Mouse (Mus musculus): ENCODE results near the gene BC067074. TPM values are rescaled to one million over a fixed set of nuclear protein-coding genes. Genes with fewer than 3 reads are reported as not detected.

BC067074 gene
- polyA plus RNA-seq, 1 experiment from 2014 or later, result 2.0 TPM

GRCm38 (mm10) chr13:113421472-113421871, 128.5 kb downstream of the BC067074 start:
- Histone ChIP-seq H3K36me3 (no peaks in the 10 kb centered on the region), H3K27ac (replicated peaks) (no peak overlapping the region), H3K9ac (replicated peaks) (no peak overlapping the region), H3K9me3 (no peaks in the 10 kb centered on the region), H3K4me2 (replicated peaks) (no peak overlapping the region), H3K4me1 (no peaks in the 10 kb centered on the region), H3K4me3 (no peak overlapping the region), H3K27me3 (no peaks in the 10 kb centered on the region)
- 75% methylated on average over 3 of the region's 3 CpGs for WGBS
- no peak for ATAC-seq (ENCODE audit: low FRiP score, low read depth)

DNA sequence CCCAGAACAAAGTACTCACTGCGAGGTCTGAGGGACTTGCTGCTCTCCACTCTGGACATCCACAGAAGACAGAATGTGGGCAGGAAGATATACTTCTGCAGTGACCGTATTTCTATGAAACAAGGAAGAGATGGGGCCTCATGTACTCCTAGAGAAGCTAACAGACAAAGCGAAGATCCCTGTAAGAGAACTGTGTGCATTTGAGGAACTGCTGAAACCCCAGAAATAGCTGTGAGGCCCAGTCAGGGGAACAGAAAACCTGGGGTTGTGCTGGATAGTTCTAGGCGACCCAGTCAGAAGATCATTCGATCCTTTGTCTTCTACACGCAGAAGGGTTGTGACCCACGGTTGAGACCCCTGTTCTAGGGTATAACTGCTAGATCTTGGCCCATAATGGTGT, 130.9 kb downstream of the BC067074 start:
- no peak overlapping the region for H3K9ac ChIP-seq (replicated peaks)
- WGBS, result 91% methylated on average over 7 of the region's 7 CpGs
- no peaks in the 10 kb centered on the region for H3K36me3 ChIP-seq
- H3K9me3 ChIP-seq, result no peaks in the 10 kb centered on the region
- no peak for ATAC-seq (ENCODE audit: low FRiP score, low read depth)
- no peaks in the 10 kb centered on the region for H3K27me3 ChIP-seq
- H3K4me1 ChIP-seq, result no peaks in the 10 kb centered on the region
- H3K27ac ChIP-seq (replicated peaks), result no peak overlapping the region
- H3K4me2 ChIP-seq (replicated peaks), result no peak overlapping the region
- H3K4me3 ChIP-seq, result no peak overlapping the region

GRCm38 (mm10) chr13:113425907-113426306, 132.9 kb downstream of the BC067074 start:
- no peak for ATAC-seq (ENCODE audit: low FRiP score, low read depth)
- H3K4me3 ChIP-seq, result no peak overlapping the region

More at GRCm38 (mm10) chr13:113425907-113426306, 132.9 kb downstream of the BC067074 start:
- no peak overlapping the region for H3K4me2 ChIP-seq (replicated peaks)
- no peak overlapping the region for H3K9ac ChIP-seq (replicated peaks)
- no peaks in the 10 kb centered on the region for H3K27me3 ChIP-seq
- H3K27ac ChIP-seq (replicated peaks), result no peak overlapping the region
- 97% methylated on average over 4 of the region's 4 CpGs for WGBS
- no peaks in the 10 kb centered on the region for H3K4me1 ChIP-seq
- H3K9me3 ChIP-seq, result no peaks in the 10 kb centered on the region
- no peaks in the 10 kb centered on the region for H3K36me3 ChIP-seq

Other genes starting within 250 kb of the BC067074 start
- 97.4 and 102 TPM in 2 replicates for gene Gpx8, start 246.7 kb upstream of the BC067074 start, polyA plus RNA-seq (2016; fragmentation: Nextera tagmentation; extraction: Ambion mirVana)
- not detected in 2 replicates for gene Gzma, start 192.2 kb upstream of the BC067074 start, polyA plus RNA-seq (2016; fragmentation: Nextera tagmentation; extraction: Ambion mirVana)
- 1.1 and 2.8 TPM in 2 replicates for gene Esm1, start 83.5 kb upstream of the BC067074 start, polyA plus RNA-seq (2016; fragmentation: Nextera tagmentation; extraction: Ambion mirVana)
- gene Gzmk, start 67.3 kb upstream of the BC067074 start, polyA plus RNA-seq (2016; fragmentation: Nextera tagmentation; extraction: Ambion mirVana), result not detected in 2 replicates